Mouse (Mus musculus): Measurements from ENCODE around the gene Ass1. TPM values are rescaled to one million over a fixed set of nuclear protein-coding genes. Genes with fewer than 3 reads are reported as not detected.
"Not testable (repeated sequence)": the region's sequence is repeated elsewhere in the genome, so short reads cannot be mapped to it uniquely, and the experiment has no call there.

Gene Ass1
- total RNA-seq, 1 experiment from 2014 or later = 94.0 TPM

- ATAC-seq (replicated peaks; ENCODE audit: low read depth, poor library complexity, severe bottlenecking) = no peak
These were observed 41.3 kb downstream of the Ass1 start for GRCm38 (mm10) chr2:31511316-31511715.

GRCm38 (mm10) chr2:31516557-31516956, 46.5 kb downstream of the Ass1 start:
- ATAC-seq (replicated peaks; ENCODE audit: low read depth, poor library complexity, severe bottlenecking) = no peak

GRCm38 (mm10) chr2:31521800-31522335, 51.9 kb downstream of the Ass1 start:
- no peak for ATAC-seq (replicated peaks; ENCODE audit: low read depth, poor library complexity, severe bottlenecking)

- ATAC-seq (replicated peaks; ENCODE audit: low read depth, poor library complexity, severe bottlenecking) = no peak
These were observed 54.6 kb downstream of the Ass1 start for GRCm38 (mm10) chr2:31524641-31525040.

- no peak for ATAC-seq (replicated peaks; ENCODE audit: low read depth, poor library complexity, severe bottlenecking)
These were observed 55.8 kb downstream of the Ass1 start for GRCm38 (mm10) chr2:31525778-31526177.

- no peak for ATAC-seq (replicated peaks; ENCODE audit: low read depth, poor library complexity, severe bottlenecking)
These were observed 60.2 kb downstream of the Ass1 start for GRCm38 (mm10) chr2:31530201-31530600.

- no peak for ATAC-seq (replicated peaks; ENCODE audit: low read depth, poor library complexity, severe bottlenecking)
These were observed 67.0 kb downstream of the Ass1 start for GRCm38 (mm10) chr2:31537054-31537453.

GRCm38 (mm10) chr2:31538745-31539144, 68.7 kb downstream of the Ass1 start:
- no peak for ATAC-seq (replicated peaks; ENCODE audit: low read depth, poor library complexity, severe bottlenecking)

- no peak for ATAC-seq (replicated peaks; ENCODE audit: low read depth, poor library complexity, severe bottlenecking)
These were observed 71.6 kb downstream of the Ass1 start for GRCm38 (mm10) chr2:31541581-31541980.

GRCm38 (mm10) chr2:31547726-31548125, 77.7 kb downstream of the Ass1 start:
- ATAC-seq (replicated peaks; ENCODE audit: low read depth, poor library complexity, severe bottlenecking) = no peak

GRCm38 (mm10) chr2:31550503-31550902, 80.5 kb downstream of the Ass1 start:
- ATAC-seq (replicated peaks; ENCODE audit: low read depth, poor library complexity, severe bottlenecking) = no peak

GRCm38 (mm10) chr2:31551351-31551750, 81.3 kb downstream of the Ass1 start:
- ATAC-seq (replicated peaks; ENCODE audit: low read depth, poor library complexity, severe bottlenecking) = not testable (repeated sequence)

- ATAC-seq (replicated peaks; ENCODE audit: low read depth, poor library complexity, severe bottlenecking) = no peak
These were observed 82.0 kb downstream of the Ass1 start for GRCm38 (mm10) chr2:31551971-31552370.

GRCm38 (mm10) chr2:31554619-31555018, 84.6 kb downstream of the Ass1 start:
- ATAC-seq (replicated peaks; ENCODE audit: low read depth, poor library complexity, severe bottlenecking) = no peak

Other genes starting within 250 kb of the Ass1 start
- gene Ncs1, start 224.4 kb upstream of the Ass1 start, total RNA-seq (2017) = 2.3 and 6.4 TPM in 2 replicates
- not detected in 2 replicates for gene Hmcn2, start 155.8 kb upstream of the Ass1 start, total RNA-seq (2017)
- 28.2 and 32.8 TPM in 2 replicates for gene Fubp3, start 102.4 kb downstream of the Ass1 start, total RNA-seq (2017)
- gene Prdm12, start 169.8 kb downstream of the Ass1 start, total RNA-seq (2017) = not detected in 2 replicates
- 80.6 and 88.3 TPM in 2 replicates for gene Exosc2, start 200.5 kb downstream of the Ass1 start, total RNA-seq (2017)
- gene Abl1, start 218.2 kb downstream of the Ass1 start, total RNA-seq (2017) = 30.9 and 32.4 TPM in 2 replicates